Mouse (Mus musculus) C2C12 (cell line): ENCODE measurements at regions not wholly inside any gene's neighbourhood (a gene's known extent, or its start where the extent isn't known, plus 50 kb on each side); places are given as distances from the start of the nearest gene placed in this dataset.

ENCODE experiments used
- CEBPB ChIP-seq: IDR thresholded peaks from one replicate; pipeline ENCODE4 v1.6.1; 2011; ENCODE audit warnings: low read depth, mild to moderate bottlenecking, control low read depth, moderate library complexity
- CTCF ChIP-seq: IDR thresholded peaks from one replicate; pipeline ENCODE4 v1.5.1; 2011; ENCODE audit not compliant: control insufficient read depth, insufficient read depth, insufficient read length
- FOSL1 ChIP-seq: IDR thresholded peaks from one replicate; pipeline ENCODE4 v1.8.0; 2011; ENCODE audit warnings: mild to moderate bottlenecking, low read length; ENCODE audit not compliant: poor library complexity, insufficient read depth, severe bottlenecking
- MAX ChIP-seq: IDR thresholded peaks from one replicate; pipeline ENCODE4 v1.6.1; 2011; ENCODE audit warnings: mild to moderate bottlenecking, control low read depth
- MYOD1 ChIP-seq: IDR thresholded peaks from one replicate; pipeline ENCODE4 v1.6.1; 2011; ENCODE audit warnings: low read depth; ENCODE audit not compliant: control insufficient read depth, insufficient read length
- MYOG ChIP-seq: IDR thresholded peaks from one replicate; pipeline ENCODE4 v1.6.1; 2011; ENCODE audit not compliant: control insufficient read depth, insufficient read length; ENCODE audit errors: extremely low read depth
- USF1 ChIP-seq: IDR thresholded peaks from one replicate; pipeline ENCODE4 v1.6.1; 2011; ENCODE audit warnings: low read depth, mild to moderate bottlenecking, control low read depth, moderate library complexity

GRCm38 (mm10) chr3:21761909-21762308 lies 314.5 kb upstream of the Tbl1xr1 start:
- no peak for TF ChIP-seq MAX
- no peak for TF ChIP-seq CTCF
- peak; percentile 95 for TF ChIP-seq CEBPB
- TF ChIP-seq USF1, result no peak
- TF ChIP-seq MYOG, result no peak
- TF ChIP-seq FOSL1, result no peak
- no peak for TF ChIP-seq MYOD1
